Mouse (Mus musculus): Measurements from ENCODE around the gene Adam1b. TPM values are rescaled to one million over a fixed set of nuclear protein-coding genes. Genes with fewer than 3 reads are reported as not detected.
A peak's percentile ranks its signal among the peaks of the same experiment; 100 is the strongest.

Gene Adam1b
- total and polyA plus RNA-seq, 2 experiments from 2014 or later: not detected

- H3K4me1 ChIP-seq (ENCODE audit: insufficient read depth, low read length): peaks cover 2% of the 10 kb centered on the region; the same call in 1 of the 2 replicates
- ATAC-seq (ENCODE audit: low FRiP score) (no peak), DNase-seq (ENCODE audit: low spot score) (no peak)
- H3K9me3 ChIP-seq (ENCODE audit: low read length): no peaks in the 10 kb centered on the region
- no peak overlapping the region for H3K4me3 ChIP-seq (ENCODE audit: low read depth, low read length)
- no peak overlapping the region for H3K27ac ChIP-seq (ENCODE audit: low read depth, low read length)
- no peak overlapping the region for H3K4me2 ChIP-seq (ENCODE audit: low read depth, low read length, poor library complexity, severe bottlenecking)
- no peak overlapping the region for H3K9ac ChIP-seq (replicated peaks; ENCODE audit: low read length, poor library complexity, severe bottlenecking)
- WGBS: 93% methylated on average over 13 of the region's 13 CpGs
- H3K36me3 ChIP-seq (ENCODE audit: insufficient read depth, low read length): peaks cover 7% of the 10 kb centered on the region; the same call in 1 of the 2 replicates
- no peak for TF ChIP-seq CTCF (IDR thresholded peaks at IDR 0.05)
- no peaks in the 10 kb centered on the region for H3K27me3 ChIP-seq (ENCODE audit: insufficient read depth, low read length)
These were observed 49.3 kb downstream of the Adam1b start for GRCm38 (mm10) chr5:121453743-121454502.

DNA sequence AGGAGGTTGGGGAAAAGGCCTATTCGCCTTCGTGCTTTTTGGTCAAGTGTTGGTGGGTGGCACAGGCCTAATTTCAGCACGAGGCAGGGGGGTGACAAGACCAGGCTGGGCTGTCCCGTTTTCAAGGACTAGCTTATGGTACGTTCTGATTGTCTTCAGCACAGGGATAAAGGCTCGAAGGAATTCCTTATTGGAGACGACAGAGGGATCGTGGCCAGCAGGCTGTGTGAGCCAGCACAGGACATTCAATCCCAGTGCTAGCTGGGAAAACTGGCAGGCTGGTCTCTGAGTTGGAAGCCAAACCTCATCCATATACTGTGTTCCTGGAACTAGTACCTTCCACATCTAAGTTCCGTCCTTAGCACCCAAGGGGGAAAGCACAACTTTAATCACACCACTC lies 50.3 kb downstream of the Adam1b start:
- H3K4me1 ChIP-seq (ENCODE audit: insufficient read depth, low read length): peaks cover 2% of the 10 kb centered on the region; the same call in 1 of the 2 replicates
- DNase-seq (ENCODE audit: low spot score) (peak; percentile 38), ATAC-seq (ENCODE audit: low FRiP score) (peak; percentile 36)
- peak overlapping the region; percentile 94 for H3K9ac ChIP-seq (replicated peaks; ENCODE audit: low read length, poor library complexity, severe bottlenecking)
- H3K27me3 ChIP-seq (ENCODE audit: insufficient read depth, low read length): no peaks in the 10 kb centered on the region
- peak overlapping the region; percentile 98 for H3K27ac ChIP-seq (ENCODE audit: low read depth, low read length)
- H3K36me3 ChIP-seq (ENCODE audit: insufficient read depth, low read length): peaks cover 14% of the 10 kb centered on the region
- peak overlapping the region; percentile 88 for H3K4me3 ChIP-seq (ENCODE audit: low read depth, low read length)
- 7% methylated on average over 9 of the region's 9 CpGs for WGBS
- H3K4me2 ChIP-seq (ENCODE audit: low read depth, low read length, poor library complexity, severe bottlenecking): peak overlapping the region; percentile 71
- H3K9me3 ChIP-seq (ENCODE audit: low read length): no peaks in the 10 kb centered on the region
- no peak for TF ChIP-seq CTCF (IDR thresholded peaks at IDR 0.05)

DNA sequence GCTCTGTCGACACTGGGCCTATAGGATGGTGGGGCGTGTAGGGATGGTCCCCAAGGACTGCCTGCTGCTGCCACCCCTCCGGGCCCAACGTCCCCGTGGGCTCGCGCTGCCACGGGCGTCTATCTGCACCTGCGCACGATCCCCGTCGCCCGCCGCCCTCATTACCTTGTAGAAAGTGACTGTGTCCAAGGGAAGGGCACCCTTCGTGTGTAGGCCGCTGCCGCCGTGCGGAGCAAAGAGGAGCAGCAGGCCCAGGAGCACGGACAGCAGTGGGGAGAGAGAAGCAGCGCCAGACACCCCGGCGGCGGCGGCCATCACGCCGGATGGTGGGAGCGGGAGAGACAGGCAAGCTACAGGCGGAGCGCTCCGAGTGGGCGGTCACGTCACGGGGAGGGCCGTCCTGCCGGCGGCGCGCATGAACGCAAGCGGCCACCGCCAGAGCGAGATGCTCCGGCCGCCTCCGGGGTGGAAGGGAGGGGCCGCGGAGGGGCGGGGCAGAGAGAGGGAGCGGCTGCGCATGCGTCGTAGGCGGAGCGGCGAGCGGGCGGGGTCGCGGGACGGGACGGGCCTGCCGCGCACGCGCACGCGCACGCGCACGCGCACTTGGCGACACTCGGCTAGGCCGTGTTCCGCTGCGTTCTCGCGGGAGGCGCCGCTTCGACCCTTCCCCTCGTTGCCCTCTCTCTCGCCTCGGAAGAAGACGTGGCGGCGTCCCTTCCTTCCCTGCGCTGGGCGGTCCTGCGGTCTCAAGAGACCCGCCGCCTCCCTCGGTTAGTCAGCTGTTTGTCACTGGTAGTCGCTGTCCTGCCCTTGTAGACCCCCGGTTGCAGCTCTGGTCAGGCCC lies 51.0 kb downstream of the Adam1b start, which contains the start of gene Erp29:
Erp29 (minus strand) TSS at position 481 of the 844 bp plus-strand sequence.
- peak within 1 kb of the TSS; percentile 75 for H3K4me2 ChIP-seq (ENCODE audit: low read depth, low read length, poor library complexity, severe bottlenecking)
- peaks cover 2% of the 10 kb centered on the region; the same call in 1 of the 2 replicates for H3K4me1 ChIP-seq (ENCODE audit: insufficient read depth, low read length)
- ATAC-seq (ENCODE audit: low FRiP score) (peak; percentile 91), DNase-seq (ENCODE audit: low spot score) (peak; percentile 96)
- peak; percentile 52 for TF ChIP-seq CTCF (IDR thresholded peaks at IDR 0.05)
- peak within 1 kb of the TSS; percentile 88 for H3K4me3 ChIP-seq (ENCODE audit: low read depth, low read length)
- no peaks in the 10 kb centered on the region for H3K9me3 ChIP-seq (ENCODE audit: low read length)
- H3K27me3 ChIP-seq (ENCODE audit: insufficient read depth, low read length): no peaks in the 10 kb centered on the region
- peak within 1 kb of the TSS; percentile 98 for H3K27ac ChIP-seq (ENCODE audit: low read depth, low read length)
- 0% methylated on average over 65 of the region's 97 CpGs for WGBS
- H3K9ac ChIP-seq (replicated peaks; ENCODE audit: low read length, poor library complexity, severe bottlenecking): peak within 1 kb of the TSS; percentile 94
- peaks cover 16% of the 10 kb centered on the region for H3K36me3 ChIP-seq (ENCODE audit: insufficient read depth, low read length)

DNA sequence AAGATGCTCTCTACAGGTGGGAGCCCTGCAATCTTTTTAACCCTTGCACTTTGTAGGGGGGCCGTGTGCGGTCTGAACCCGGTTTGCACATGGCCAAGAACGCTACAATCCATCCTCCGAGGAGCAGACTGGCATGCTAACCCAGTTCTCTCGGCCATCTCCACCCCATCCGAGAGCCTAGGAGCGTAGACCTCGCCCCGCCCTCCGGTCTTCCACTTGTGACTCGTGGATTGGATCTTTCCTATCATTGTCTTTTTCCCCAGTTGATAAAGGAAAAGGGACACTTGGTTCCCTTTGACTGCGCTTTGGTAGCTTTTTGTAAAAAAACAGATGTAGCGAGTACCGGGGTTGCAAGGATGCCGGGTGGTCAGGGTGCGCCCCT lies 51.6 kb downstream of the Adam1b start, which contains the start of gene Tmem116:
Tmem116 (plus strand) TSS at position 250 of the 382 bp plus-strand sequence.
- Histone ChIP-seq H3K27ac (ENCODE audit: low read depth, low read length) (peak within 1 kb of the TSS; percentile 98), H3K27me3 (ENCODE audit: insufficient read depth, low read length) (no peaks in the 10 kb centered on the region), H3K9ac (replicated peaks; ENCODE audit: low read length, poor library complexity, severe bottlenecking) (peak within 1 kb of the TSS; percentile 94), H3K4me1 (ENCODE audit: insufficient read depth, low read length) (peaks cover 2% of the 10 kb centered on the region; the same call in 1 of the 2 replicates), H3K4me2 (ENCODE audit: low read depth, low read length, poor library complexity, severe bottlenecking) (peak within 1 kb of the TSS; percentile 75), H3K36me3 (ENCODE audit: insufficient read depth, low read length) (peaks cover 22% of the 10 kb centered on the region), H3K4me3 (ENCODE audit: low read depth, low read length) (peak within 1 kb of the TSS; percentile 88), H3K9me3 (ENCODE audit: low read length) (no peaks in the 10 kb centered on the region)
- under 1% methylated on average over 17 of the region's 17 CpGs for WGBS
- peak; percentile 38 for DNase-seq (ENCODE audit: low spot score)
- no peak for ATAC-seq (ENCODE audit: low FRiP score)
- TF ChIP-seq CTCF (IDR thresholded peaks at IDR 0.05): no peak

DNA sequence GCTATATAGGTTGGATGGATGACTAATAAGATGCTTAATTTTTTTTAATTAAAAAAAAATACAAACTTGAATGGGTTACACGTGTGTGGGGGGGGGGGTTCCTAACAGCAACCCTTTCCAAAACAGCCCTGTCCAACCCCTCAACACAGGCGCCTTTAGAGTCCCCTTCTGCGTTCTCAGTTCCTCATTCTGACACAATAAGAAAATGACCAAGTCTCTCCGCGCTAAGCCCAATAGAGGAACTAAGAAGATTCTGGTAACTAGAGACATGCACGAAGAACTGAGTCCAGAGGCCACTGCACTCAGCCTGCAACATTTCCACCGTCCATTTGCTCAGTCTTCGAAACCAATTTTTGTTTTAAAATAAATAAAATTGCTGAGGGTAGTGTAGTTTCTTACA lies 52.0 kb downstream of the Adam1b start:
- peaks cover 26% of the 10 kb centered on the region for H3K36me3 ChIP-seq (ENCODE audit: insufficient read depth, low read length)
- no peak for TF ChIP-seq CTCF (IDR thresholded peaks at IDR 0.05)
- H3K4me3 ChIP-seq (ENCODE audit: low read depth, low read length): peak overlapping the region; percentile 88
- H3K4me2 ChIP-seq (ENCODE audit: low read depth, low read length, poor library complexity, severe bottlenecking): peak overlapping the region; percentile 75
- DNase-seq (ENCODE audit: low spot score): peak; percentile 7
- peaks cover 2% of the 10 kb centered on the region; the same call in 1 of the 2 replicates for H3K4me1 ChIP-seq (ENCODE audit: insufficient read depth, low read length)
- H3K9me3 ChIP-seq (ENCODE audit: low read length): no peaks in the 10 kb centered on the region
- WGBS: 18% methylated on average over 8 of the region's 8 CpGs
- H3K27me3 ChIP-seq (ENCODE audit: insufficient read depth, low read length): no peaks in the 10 kb centered on the region
- peak overlapping the region; percentile 98 for H3K27ac ChIP-seq (ENCODE audit: low read depth, low read length)
- H3K9ac ChIP-seq (replicated peaks; ENCODE audit: low read length, poor library complexity, severe bottlenecking): peak overlapping the region; percentile 93
- no peak for ATAC-seq (ENCODE audit: low FRiP score)
